Mouse (Mus musculus) myocyte (in vitro differentiated cells): ENCODE measurements at regions not wholly inside any gene's neighbourhood (a gene's known extent, or its start where the extent isn't known, plus 50 kb on each side); places are given as distances from the start of the nearest gene placed in this dataset.
A peak's percentile ranks its signal among the peaks of the same experiment; 100 is the strongest.

Experiments used
- H3K27me3 ChIP-seq: one replicate; pipeline ENCODE4 v1.6.1; 2011; ENCODE audit not compliant: control insufficient read depth, insufficient read depth, insufficient read length
- H3K36me3 ChIP-seq: one replicate; pipeline ENCODE4 v1.6.1; 2011; ENCODE audit not compliant: control insufficient read depth, insufficient read depth
- H3K4me2 ChIP-seq: one replicate; pipeline ENCODE4 v1.6.1; 2011; ENCODE audit warnings: low read depth, control low read depth
- H3K4me3 ChIP-seq: one replicate; pipeline ENCODE4 v1.5.1; 2011; ENCODE audit warnings: mild to moderate bottlenecking, control low read depth, moderate library complexity
- H3K79me2 ChIP-seq: one replicate; pipeline ENCODE4 v1.6.1; 2011; ENCODE audit not compliant: control insufficient read depth, insufficient read depth
- H3ac ChIP-seq: one replicate; pipeline ENCODE4 v1.6.1; 2011; ENCODE audit not compliant: control insufficient read depth, insufficient read length
- CEBPB ChIP-seq: IDR thresholded peaks from 2 replicates; pipeline ENCODE4 v1.6.1; 2011; ENCODE audit warnings: mild to moderate bottlenecking, moderate library complexity; ENCODE audit not compliant: poor library complexity, insufficient read depth, severe bottlenecking
- E2F4 ChIP-seq: IDR thresholded peaks from one replicate; pipeline ENCODE4 v1.6.1; 2011; ENCODE audit warnings: mild to moderate bottlenecking, control low read depth, moderate library complexity; ENCODE audit not compliant: insufficient read depth
- MAX ChIP-seq: IDR thresholded peaks from one replicate; pipeline ENCODE4 v1.6.1; 2011; ENCODE audit warnings: low read depth, mild to moderate bottlenecking, control low read depth
- MYOD1 ChIP-seq, 3 experiments: IDR thresholded peaks; one replicate each; pipeline ENCODE4 v1.6.1; 2011; ENCODE audit warnings: control low read depth in 2 of 3, low read depth in 2 of 3, mild to moderate bottlenecking in 2 of 3, moderate library complexity in 1 of 3; ENCODE audit not compliant: insufficient read length in 2 of 3, control insufficient read depth in 1 of 3
- MYOG ChIP-seq, 3 experiments: IDR thresholded peaks; one replicate each; pipeline ENCODE4 v1.6.1; 2011; ENCODE audit warnings: control low read depth in 2 of 3, low read depth in 2 of 3, mild to moderate bottlenecking in 2 of 3; ENCODE audit not compliant: insufficient read length in 2 of 3, control insufficient read depth in 1 of 3, insufficient read depth in 1 of 3
- POLR2A ChIP-seq: IDR thresholded peaks from one replicate; pipeline ENCODE4 v1.6.1; 2011; ENCODE audit warnings: low read depth, mild to moderate bottlenecking, control low read depth, moderate library complexity; ENCODE audit not compliant: insufficient read length
- POLR2AphosphoS2 ChIP-seq: IDR thresholded peaks from one replicate; pipeline ENCODE4 v1.6.1; 2011; ENCODE audit warnings: low read depth, control low read depth; ENCODE audit not compliant: insufficient read length
- REST ChIP-seq: IDR thresholded peaks from one replicate; pipeline ENCODE4 v1.6.1; 2011; ENCODE audit warnings: mild to moderate bottlenecking, control low read depth, moderate library complexity; ENCODE audit not compliant: insufficient read depth, insufficient read length
- SRF ChIP-seq: IDR thresholded peaks from one replicate; pipeline ENCODE4 v1.6.1; 2011; ENCODE audit warnings: low read depth; ENCODE audit not compliant: control insufficient read depth, insufficient read length
- TCF12 ChIP-seq: IDR thresholded peaks from one replicate; pipeline ENCODE4 v1.6.1; 2011; ENCODE audit warnings: mild to moderate bottlenecking, control low read depth; ENCODE audit not compliant: poor library complexity, insufficient read depth, severe bottlenecking
- TCF3 ChIP-seq: IDR thresholded peaks from one replicate; pipeline ENCODE4 v1.6.1; 2011; ENCODE audit warnings: low read depth, control low read depth; ENCODE audit not compliant: insufficient read length
- USF1 ChIP-seq: IDR thresholded peaks from one replicate; pipeline ENCODE4 v1.6.1; 2011; ENCODE audit warnings: low read depth, mild to moderate bottlenecking, control low read depth, moderate library complexity

- Histone ChIP-seq H3K27me3 (peaks cover 6% of the 10 kb centered on the region), H3K36me3 (no peaks in the 10 kb centered on the region), H3K4me3 (no peak overlapping the region), H3ac (no peak overlapping the region), H3K4me2 (peak overlapping the region; percentile 38), H3K79me2 (no peaks in the 10 kb centered on the region)
- TF ChIP-seq E2F4 (no peak), MAX (no peak), MYOD1 (IDR thresholded peaks at IDR 0.05; ENCODE audit: control insufficient read depth in 1 of 3, insufficient read length in 2 of 3, low read depth in 2 of 3) (no peak)
These were observed 103.5 kb upstream of the Pja1 start for GRCm38 (mm10) chrX:99574441-99575103.

- no peak overlapping the region for H3K4me2 ChIP-seq
- H3K27me3 ChIP-seq: no peaks in the 10 kb centered on the region
- H3ac ChIP-seq: no peak overlapping the region
- no peaks in the 10 kb centered on the region for H3K79me2 ChIP-seq
- TF ChIP-seq MYOG (IDR thresholded peaks at IDR 0.05; ENCODE audit: control insufficient read depth in 1 of 3, insufficient read depth in 1 of 3, insufficient read length in 2 of 3, low read depth in 2 of 3) (no peak), SRF (no peak), USF1 (no peak), TCF12 (no peak), POLR2A (no peak), MAX (no peak), MYOD1 (IDR thresholded peaks at IDR 0.05; ENCODE audit: control insufficient read depth in 1 of 3, insufficient read length in 2 of 3, low read depth in 2 of 3) (no peak), TCF3 (no peak), REST (no peak)
- no peak overlapping the region for H3K4me3 ChIP-seq
- H3K36me3 ChIP-seq: no peaks in the 10 kb centered on the region
These were observed 99.1 kb upstream of the Pja1 start for GRCm38 (mm10) chrX:99570161-99570560.

GRCm38 (mm10) chrX:99568244-99568643 is 97.2 kb upstream of the Pja1 start:
- Histone ChIP-seq H3K4me2 (no peak overlapping the region), H3K36me3 (no peaks in the 10 kb centered on the region), H3ac (no peak overlapping the region), H3K27me3 (no peaks in the 10 kb centered on the region), H3K4me3 (no peak overlapping the region), H3K79me2 (no peaks in the 10 kb centered on the region)
- no peak for TF ChIP-seq POLR2AphosphoS2
- TF ChIP-seq MAX: no peak
- TF ChIP-seq REST: no peak
- no peak for TF ChIP-seq MYOD1 (IDR thresholded peaks at IDR 0.05; ENCODE audit: control insufficient read depth in 1 of 3, insufficient read length in 2 of 3, low read depth in 2 of 3)
- TF ChIP-seq TCF12: no peak
- TF ChIP-seq SRF: no peak
- no peak for TF ChIP-seq POLR2A
- TF ChIP-seq CEBPB: no peak
- no peak for TF ChIP-seq USF1
- no peak for TF ChIP-seq E2F4
- TF ChIP-seq MYOG (IDR thresholded peaks at IDR 0.05; ENCODE audit: control insufficient read depth in 1 of 3, insufficient read depth in 1 of 3, insufficient read length in 2 of 3, low read depth in 2 of 3): no peak
- TF ChIP-seq TCF3: no peak

GRCm38 (mm10) chrX:99567367-99568164 is 96.5 kb upstream of the Pja1 start:
- H3K4me3 ChIP-seq: no peak overlapping the region
- H3K4me2 ChIP-seq: no peak overlapping the region
- no peaks in the 10 kb centered on the region for H3K27me3 ChIP-seq
- no peak overlapping the region for H3ac ChIP-seq
- H3K36me3 ChIP-seq: no peaks in the 10 kb centered on the region
- no peaks in the 10 kb centered on the region for H3K79me2 ChIP-seq
- TF ChIP-seq POLR2A: no peak
- no peak for TF ChIP-seq SRF

- H3K4me3 ChIP-seq: no peak overlapping the region
- TF ChIP-seq SRF (no peak), E2F4 (no peak), MYOD1 (IDR thresholded peaks at IDR 0.05; ENCODE audit: control insufficient read depth in 1 of 3, insufficient read length in 2 of 3, low read depth in 2 of 3) (no peak), MAX (no peak), REST (no peak), MYOG (IDR thresholded peaks at IDR 0.05; ENCODE audit: control insufficient read depth in 1 of 3, insufficient read depth in 1 of 3, insufficient read length in 2 of 3, low read depth in 2 of 3) (no peak), CEBPB (no peak), TCF3 (no peak), POLR2A (no peak)
- no peak overlapping the region for H3ac ChIP-seq
- H3K36me3 ChIP-seq: no peaks in the 10 kb centered on the region
- no peak overlapping the region for H3K4me2 ChIP-seq
- no peaks in the 10 kb centered on the region for H3K27me3 ChIP-seq
- H3K79me2 ChIP-seq: no peaks in the 10 kb centered on the region
These were observed 90.9 kb upstream of the Pja1 start for GRCm38 (mm10) chrX:99561995-99562394.
